Mouse (Mus musculus) CH12.LX (cell line): Measurements from ENCODE around the gene Taar4. TPM values are rescaled to one million over a fixed set of nuclear protein-coding genes. Genes with fewer than 3 reads are reported as not detected.

Experiments used
- DNase-seq: peaks from one replicate; pipeline ENCODE4 v3.0.0-alpha.2; 2013; ENCODE audit errors: extremely low read depth
- H3K27ac ChIP-seq: 2 replicates; pipeline ENCODE4 v1.5.1; 2012; ENCODE audit warnings: low read depth, mild to moderate bottlenecking, control low read depth, moderate library complexity; ENCODE audit not compliant: insufficient read depth
- H3K27me3 ChIP-seq: replicated peaks from 2 replicates; pipeline ENCODE3; 2012; ENCODE audit warnings: inconsistent platforms
- H3K36me3 ChIP-seq, 2 experiments: replicated peaks in 1 of 2; 2 replicates each; pipeline versions ENCODE3 to v1.6.1; 2012; ENCODE audit warnings: inconsistent platforms in 1 of 2, low read length in 1 of 2, mild to moderate bottlenecking in 1 of 2, mixed read lengths in 1 of 2, moderate library complexity in 1 of 2; ENCODE audit not compliant: control insufficient read depth in 1 of 2, insufficient read depth in 1 of 2
- H3K4me1 ChIP-seq, 2 experiments: 2 replicates each; pipeline ENCODE4 v1.6.1; 2012; ENCODE audit warnings: inconsistent platforms in 1 of 2, moderate library complexity in 1 of 2; ENCODE audit not compliant: insufficient read depth in 2 of 2, control insufficient read depth in 1 of 2
- H3K4me2 ChIP-seq: 2 replicates; pipeline ENCODE4 v1.6.1; 2012; ENCODE audit warnings: low read depth, mild to moderate bottlenecking, control low read depth; ENCODE audit not compliant: poor library complexity, insufficient read depth, severe bottlenecking
- H3K4me3 ChIP-seq, 3 experiments: fragments of 150-350 bp in 1 of 3; sonication (generic) in 1 of 3; replicated peaks in 1 of 3; 2 replicates each; pipeline versions ENCODE3 to v1.5.1; 2011 to 2012; ENCODE audit warnings: low read depth in 2 of 3, low read length in 2 of 3, mild to moderate bottlenecking in 2 of 3, moderate library complexity in 2 of 3, control low read depth in 1 of 3, improper control_type of control experiment in 1 of 3, inconsistent platforms in 1 of 3, mixed read lengths in 1 of 3; ENCODE audit not compliant: poor library complexity in 1 of 3
- H3K79me2 ChIP-seq: replicated peaks from 2 replicates; pipeline ENCODE4 v1.6.1; 2012; ENCODE audit warnings: mild to moderate bottlenecking, moderate library complexity; ENCODE audit not compliant: control insufficient read depth, poor library complexity, insufficient read depth, severe bottlenecking; ENCODE audit errors: extremely low read depth
- H3K9ac ChIP-seq: 2 replicates; pipeline ENCODE4 v1.6.1; 2012; ENCODE audit warnings: low read depth, mild to moderate bottlenecking, control low read depth, moderate library complexity; ENCODE audit not compliant: insufficient read depth
- H3K9me3 ChIP-seq: replicated peaks from 2 replicates; pipeline ENCODE3; 2012; ENCODE audit warnings: low read length, inconsistent platforms, mixed read lengths
- CHD2 ChIP-seq: IDR thresholded peaks from 2 replicates; pipeline ENCODE4 v1.6.1; 2011; ENCODE audit warnings: low read length, improper control_type of control experiment
- E2F4 ChIP-seq: IDR thresholded peaks from 2 replicates; pipeline ENCODE4 v1.6.1; 2011; ENCODE audit warnings: low read depth, low read length, improper control_type of control experiment; ENCODE audit not compliant: insufficient replicate concordance
- ELF1 ChIP-seq: IDR thresholded peaks from 2 replicates; pipeline ENCODE4 v1.6.1; 2014; ENCODE audit warnings: low read depth, mild to moderate bottlenecking, inconsistent platforms, low read length, improper control_type of control experiment
- HCFC1 ChIP-seq: IDR thresholded peaks from 2 replicates; pipeline ENCODE4 v1.6.1; 2012; ENCODE audit warnings: low read depth, mild to moderate bottlenecking, inconsistent platforms, low read length, improper control_type of control experiment
- JUN ChIP-seq: IDR thresholded peaks from 2 replicates; pipeline ENCODE4 v1.6.1; 2011; ENCODE audit warnings: low read depth, mild to moderate bottlenecking, low read length, improper control_type of control experiment, moderate library complexity; ENCODE audit not compliant: insufficient read depth
- MAX ChIP-seq: IDR thresholded peaks from 2 replicates; pipeline ENCODE4 v1.6.1; 2011; ENCODE audit warnings: low read length, improper control_type of control experiment
- MAZ ChIP-seq: IDR thresholded peaks from 2 replicates; pipeline ENCODE4 v1.6.1; 2012; ENCODE audit warnings: low read depth, mild to moderate bottlenecking, inconsistent platforms, low read length, improper control_type of control experiment, moderate library complexity
- MYC ChIP-seq: IDR thresholded peaks from 2 replicates; pipeline ENCODE4 v1.6.1; 2011; ENCODE audit warnings: low read depth, mild to moderate bottlenecking, improper control_type of control experiment, low read length
- NELFE ChIP-seq: IDR thresholded peaks from 2 replicates; pipeline ENCODE4 v1.6.1; 2011; ENCODE audit warnings: low read depth, low read length, improper control_type of control experiment
- NRF1 ChIP-seq: IDR thresholded peaks from 2 replicates; pipeline ENCODE4 v1.6.1; 2014; ENCODE audit warnings: low read depth, mild to moderate bottlenecking, inconsistent platforms, low read length, improper control_type of control experiment, moderate library complexity
- POLR2AphosphoS2 ChIP-seq: IDR thresholded peaks from 2 replicates; pipeline ENCODE4 v1.6.1; 2011; ENCODE audit warnings: low read depth, low read length, improper control_type of control experiment
- RAD21 ChIP-seq: IDR thresholded peaks from 2 replicates; pipeline ENCODE4 v1.6.1; 2011; ENCODE audit warnings: low read depth, mild to moderate bottlenecking, low read length, improper control_type of control experiment, moderate library complexity
- TBP ChIP-seq: conservative IDR thresholded peaks from 2 replicates; pipeline ENCODE4 v1.6.1; 2011; ENCODE audit warnings: low read depth, low read length, improper control_type of control experiment
- TCF12 ChIP-seq: IDR thresholded peaks from 2 replicates; pipeline ENCODE4 v1.6.1; 2014; ENCODE audit warnings: low read depth, mild to moderate bottlenecking, inconsistent platforms, low read length, improper control_type of control experiment
- USF1 ChIP-seq: IDR thresholded peaks from 2 replicates; pipeline ENCODE4 v1.6.1; 2014; ENCODE audit warnings: low read depth, mild to moderate bottlenecking, inconsistent platforms, low read length, improper control_type of control experiment
- ZC3H11A ChIP-seq: IDR thresholded peaks from 2 replicates; pipeline ENCODE4 v1.6.1; 2012; ENCODE audit warnings: low read depth, mild to moderate bottlenecking, inconsistent platforms, low read length, improper control_type of control experiment
- ZNF384 ChIP-seq: IDR thresholded peaks from 2 replicates; pipeline ENCODE4 v1.6.1; 2012; ENCODE audit warnings: low read depth, low read length, improper control_type of control experiment, inconsistent platforms
- dilution Hi-C: fragments of 300-500 bp; cut with MboI; formaldehyde crosslinking; loops from 2 replicates; pipeline ENCODE4 v1.14.3; 2020; ENCODE audit warnings: low sequenced_read_pairs; ENCODE audit not compliant: extremely low pct_unique_long_range_greater_than_20kb, extremely low pct_ligation_motif_present
- in situ Hi-C: fragments of 300-500 bp; cut with MboI; formaldehyde crosslinking; loops from 3 replicates; pipeline ENCODE4 v1.14.3; 2019; ENCODE audit warnings: low sequenced_read_pairs, low pct_ligation_motif_present, low pct_unique_long_range_greater_than_20kb, mixed read lengths
- polyA plus RNA-seq: library from polyadenylated mRNA; unstranded; fragments of >175 nt; gene quantifications from 2 replicates; pipeline ENCODE4 v1.2.1, GENCODE M21; 2012; ENCODE audit warnings: low read depth; ENCODE audit not compliant: insufficient read length
- total RNA-seq, 2 experiments: library from RNA; depleted of rRNA; stranded (reverse); fragments of 300-350 nt in 1 of 2; fragments of >200 nt in 1 of 2; gene quantifications; 2 replicates each; pipeline ENCODE4 v1.2.3; 2012 to 2014

Gene Taar4
- total and polyA plus RNA-seq, 3 experiments = not detected

DNA sequence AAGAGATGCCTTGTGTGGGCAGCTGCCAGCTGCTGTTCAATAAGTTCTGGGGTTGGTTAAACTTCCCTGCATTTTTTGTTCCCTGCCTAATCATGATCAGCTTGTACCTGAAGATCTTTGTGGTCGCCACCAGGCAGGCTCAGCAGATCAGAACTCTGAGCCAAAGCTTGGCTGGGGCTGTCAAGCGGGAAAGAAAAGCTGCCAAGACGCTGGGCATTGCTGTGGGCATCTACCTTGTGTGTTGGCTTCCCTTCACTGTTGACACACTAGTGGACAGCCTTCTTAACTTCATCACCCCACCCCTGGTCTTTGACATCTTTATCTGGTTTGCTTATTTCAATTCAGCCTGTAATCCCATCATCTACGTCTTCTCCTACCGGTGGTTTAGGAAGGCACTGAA lies 11.0 kb downstream of the Taar4 start:
- no peak overlapping the region for H3K4me2 ChIP-seq
- no peak overlapping the region for H3K27ac ChIP-seq
- H3K4me3 ChIP-seq = no peak overlapping the region
- in situ Hi-C loops (loop anchor here (25.0 kb wide), 1 partner anchor 341 kb away; no protein-coding TSS in a partner anchor), dilution Hi-C loops (no loop called here)
- no peak for DNase-seq
- no peak overlapping the region for H3K9ac ChIP-seq
- no peaks in the 10 kb centered on the region for H3K4me1 ChIP-seq
- no peaks in the 10 kb centered on the region for H3K27me3 ChIP-seq
- H3K79me2 ChIP-seq = no peaks in the 10 kb centered on the region
- H3K36me3 ChIP-seq = no peaks in the 10 kb centered on the region
- H3K9me3 ChIP-seq = no peaks in the 10 kb centered on the region
- no peak for TF ChIP-seq JUN
- no peak for TF ChIP-seq HCFC1
- TF ChIP-seq POLR2AphosphoS2 = no peak
- TF ChIP-seq NRF1 = no peak
- no peak for TF ChIP-seq MAZ
- TF ChIP-seq E2F4 = no peak
- no peak for TF ChIP-seq ZNF384
- no peak for TF ChIP-seq ZC3H11A
- TF ChIP-seq TBP = no peak
- TF ChIP-seq MAX = no peak
- TF ChIP-seq TCF12 = no peak
- no peak for TF ChIP-seq ELF1

DNA sequence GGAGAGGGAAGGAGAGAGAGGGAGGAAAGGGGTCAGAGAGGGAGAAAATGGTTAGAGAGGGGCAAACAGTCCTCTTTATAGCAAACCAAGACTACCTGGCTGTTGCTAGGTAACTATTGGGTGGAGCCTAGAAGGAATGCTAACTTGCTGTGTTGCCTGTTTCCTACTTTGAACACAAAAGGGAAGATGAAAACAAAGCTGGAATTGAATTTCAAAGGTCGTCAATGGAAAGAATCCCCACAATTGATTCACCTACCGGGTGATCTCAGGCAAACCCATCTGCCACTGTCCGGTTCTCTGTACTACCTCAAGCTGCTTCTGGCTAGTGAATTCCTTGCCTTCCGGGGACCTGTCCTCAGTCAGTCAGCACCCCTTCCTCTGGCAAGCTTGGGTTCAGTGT lies 17.7 kb downstream of the Taar4 start:
- no peak for DNase-seq
- H3K4me3 ChIP-seq = no peak overlapping the region
- no peaks in the 10 kb centered on the region for H3K36me3 ChIP-seq
- no peaks in the 10 kb centered on the region for H3K9me3 ChIP-seq
- dilution Hi-C loops = no loop called here
- H3K79me2 ChIP-seq = no peaks in the 10 kb centered on the region
- no peak overlapping the region for H3K4me2 ChIP-seq
- no peaks in the 10 kb centered on the region for H3K4me1 ChIP-seq
- H3K9ac ChIP-seq = no peak overlapping the region
- in situ Hi-C loops = no loop called here
- no peak overlapping the region for H3K27ac ChIP-seq
- no peaks in the 10 kb centered on the region for H3K27me3 ChIP-seq
- no peak for TF ChIP-seq RAD21
- TF ChIP-seq USF1 = no peak
- TF ChIP-seq NELFE = no peak
- no peak for TF ChIP-seq CHD2
- TF ChIP-seq MYC = no peak
- TF ChIP-seq TBP = no peak
- TF ChIP-seq MAZ = no peak
